Mouse (Mus musculus) hindbrain, embryonic 12.5 days (tissue): ENCODE results near the gene Vars. TPM values are rescaled to one million over a fixed set of nuclear protein-coding genes. Genes with fewer than 3 reads are reported as not detected.
"Not testable (repeated sequence)": the region's sequence is repeated elsewhere in the genome, so short reads cannot be mapped to it uniquely, and the experiment has no call there.

Experiments used
- ATAC-seq: fragments of 200-750 bp; cut with Nextera tagmentation; 2 replicates; pipeline ENCODE4 v1.8.0; 2017; ENCODE audit warnings: moderate TSS enrichment; ENCODE audit not compliant: low FRiP score
- H3K27ac ChIP-seq: fragments of 300-500 bp; sonication (generic); 2 replicates; pipeline ENCODE4 v1.5.1; 2016; ENCODE audit warnings: mild to moderate bottlenecking
- H3K27me3 ChIP-seq: fragments of 300-500 bp; sonication (generic); 2 replicates; pipeline ENCODE4 v1.6.1; 2016; ENCODE audit warnings: mild to moderate bottlenecking
- H3K36me3 ChIP-seq: fragments of 300-500 bp; sonication (generic); 2 replicates; pipeline ENCODE4 v1.6.1; 2016; ENCODE audit warnings: mild to moderate bottlenecking
- H3K4me1 ChIP-seq: fragments of 300-500 bp; sonication (generic); 2 replicates; pipeline ENCODE4 v1.6.1; 2016
- H3K4me2 ChIP-seq: fragments of 300-500 bp; sonication (generic); replicated peaks from 2 replicates; pipeline ENCODE4 v1.6.1; 2016; ENCODE audit warnings: mild to moderate bottlenecking
- H3K4me3 ChIP-seq: fragments of 300-500 bp; sonication (generic); 2 replicates; pipeline ENCODE4 v1.5.1; 2016; ENCODE audit warnings: mild to moderate bottlenecking
- H3K9ac ChIP-seq: fragments of 300-500 bp; sonication (generic); 2 replicates; pipeline ENCODE4 v1.6.1; 2016; ENCODE audit warnings: mild to moderate bottlenecking, moderate library complexity
- H3K9me3 ChIP-seq: fragments of 300-500 bp; sonication (generic); replicated peaks from 2 replicates; pipeline ENCODE4 v1.6.1; 2016; ENCODE audit warnings: mild to moderate bottlenecking
- WGBS: fragments of 180-500 bp; shearing (Covaris S2); methylation state at CpG from one replicate; pipeline ENCODE4 v1.1.7; 2016; 5-methylcytosine and 5-hydroxymethylcytosine counted together
- polyA plus RNA-seq: library from polyadenylated mRNA; unstranded; fragments of >200 nt; fragmentation: Nextera tagmentation; extraction: Ambion mirVana; gene quantifications from 2 replicates; pipeline ENCODE4 v1.2.1, GENCODE M21; 2016

Vars gene
- polyA plus RNA-seq, 1 experiment from 2014 or later: 110 TPM

GRCm38 (mm10) chr17:34997142-34997483 lies 3.7 kb upstream of the Vars start:
- H3K4me1 ChIP-seq: peaks cover 30% of the 10 kb centered on the region
- no peak overlapping the region for H3K4me3 ChIP-seq
- no peak overlapping the region for H3K27ac ChIP-seq
- WGBS: 86% methylated on average over 5 of the region's 5 CpGs
- H3K4me2 ChIP-seq: no peak overlapping the region
- ATAC-seq: no peak
- no peaks in the 10 kb centered on the region for H3K27me3 ChIP-seq
- no peaks in the 10 kb centered on the region for H3K9me3 ChIP-seq
- 0 out of 2 replicates have a peak, but pooled peaks cover 10% of the 10 kb centered on the region for H3K36me3 ChIP-seq
- no peak overlapping the region for H3K9ac ChIP-seq

GRCm38 (mm10) chr17:34998526-34999430 lies 2.0 kb upstream of the Vars start:
- Histone ChIP-seq H3K9me3 (no peaks in the 10 kb centered on the region), H3K4me1 (peaks cover 43% of the 10 kb centered on the region), H3K36me3 (0 out of 2 replicates have a peak, but pooled peaks cover 10% of the 10 kb centered on the region), H3K27ac (no peak overlapping the region), H3K9ac (no peak overlapping the region), H3K4me3 (0 out of 2 replicates have a peak overlapping the region, but pooled peaks have one; percentile 27), H3K27me3 (no peaks in the 10 kb centered on the region), H3K4me2 (peak overlapping the region; percentile 100; the same call in 1 of the 2 replicates)
- WGBS: 93% methylated on average over 15 of the region's 15 CpGs
- no peak for ATAC-seq

GRCm38 (mm10) chr17:34999871-35000716 lies 693 bp upstream of the Vars start:
- Histone ChIP-seq H3K4me2 (peak overlapping the region; percentile 100), H3K4me3 (peak overlapping the region; percentile 89), H3K36me3 (peaks cover 22% of the 10 kb centered on the region), H3K9ac (peak overlapping the region; percentile 96), H3K27ac (peak overlapping the region; percentile 92), H3K4me1 (peaks cover 43% of the 10 kb centered on the region)
- WGBS: 26% methylated on average over 30 of the region's 32 CpGs
- not testable (repeated sequence) for H3K9me3 ChIP-seq, H3K27me3 ChIP-seq, ATAC-seq

GRCm38 (mm10) chr17:35001452-35002152 lies 815 bp downstream of the Vars start:
- H3K4me1 ChIP-seq: peaks cover 43% of the 10 kb centered on the region
- H3K9ac ChIP-seq: peak overlapping the region; percentile 96
- peak overlapping the region; percentile 100 for H3K4me2 ChIP-seq
- H3K9me3 ChIP-seq: no peaks in the 10 kb centered on the region
- peak overlapping the region; percentile 89 for H3K4me3 ChIP-seq
- H3K36me3 ChIP-seq: peaks cover 34% of the 10 kb centered on the region
- 1% methylated on average over 35 of the region's 35 CpGs for WGBS
- peak; percentile 9; the same call in 1 of the 2 replicates for ATAC-seq
- peak overlapping the region; percentile 92 for H3K27ac ChIP-seq
- no peaks in the 10 kb centered on the region for H3K27me3 ChIP-seq

- Histone ChIP-seq H3K4me3 (peak overlapping the region; percentile 89), H3K9me3 (no peaks in the 10 kb centered on the region), H3K4me2 (peak overlapping the region; percentile 100), H3K36me3 (peaks cover 40% of the 10 kb centered on the region), H3K27ac (peak overlapping the region; percentile 92), H3K27me3 (no peaks in the 10 kb centered on the region), H3K4me1 (peaks cover 41% of the 10 kb centered on the region), H3K9ac (peak overlapping the region; percentile 96)
- no peak for ATAC-seq
- WGBS: 14% methylated on average over 12 of the region's 12 CpGs
Measured at GRCm38 (mm10) chr17:35002153-35002865, 1.5 kb downstream of the Vars start.

- peak overlapping the region; percentile 96; the same call in 1 of the 2 replicates for H3K9ac ChIP-seq
- no peak for ATAC-seq
- no peak overlapping the region for H3K4me3 ChIP-seq
- H3K27me3 ChIP-seq: no peaks in the 10 kb centered on the region
- 80% methylated on average over 9 of the region's 9 CpGs for WGBS
- H3K27ac ChIP-seq: no peak overlapping the region
- peak overlapping the region; percentile 100 for H3K4me2 ChIP-seq
- peaks cover 40% of the 10 kb centered on the region for H3K36me3 ChIP-seq
- H3K4me1 ChIP-seq: peaks cover 38% of the 10 kb centered on the region
- no peaks in the 10 kb centered on the region for H3K9me3 ChIP-seq
Measured at GRCm38 (mm10) chr17:35003022-35003838, 2.4 kb downstream of the Vars start.

- H3K36me3 ChIP-seq: peaks cover 50% of the 10 kb centered on the region
- no peak for ATAC-seq
- no peaks in the 10 kb centered on the region for H3K27me3 ChIP-seq
- WGBS: 94% methylated on average over 17 of the region's 17 CpGs
- no peak overlapping the region for H3K4me2 ChIP-seq
- H3K4me1 ChIP-seq: peaks cover 31% of the 10 kb centered on the region
- H3K9me3 ChIP-seq: no peaks in the 10 kb centered on the region
- H3K4me3 ChIP-seq: no peak overlapping the region
- H3K27ac ChIP-seq: no peak overlapping the region
- H3K9ac ChIP-seq: no peak overlapping the region
Measured at GRCm38 (mm10) chr17:35004075-35004717, 3.4 kb downstream of the Vars start.

- Histone ChIP-seq H3K9me3 (no peaks in the 10 kb centered on the region), H3K4me2 (no peak overlapping the region), H3K36me3 (peaks cover 60% of the 10 kb centered on the region), H3K27me3 (no peaks in the 10 kb centered on the region), H3K4me3 (no peak overlapping the region), H3K4me1 (peaks cover 21% of the 10 kb centered on the region), H3K9ac (peak overlapping the region; percentile 14; the same call in 1 of the 2 replicates), H3K27ac (no peak overlapping the region)
- ATAC-seq: no peak
- 94% methylated on average over 10 of the region's 10 CpGs for WGBS
Measured at GRCm38 (mm10) chr17:35005158-35005557, 4.4 kb downstream of the Vars start.

- not testable (repeated sequence) for H3K4me3 ChIP-seq, H3K27ac ChIP-seq, ATAC-seq, H3K9ac ChIP-seq, H3K4me2 ChIP-seq, H3K27me3 ChIP-seq, H3K9me3 ChIP-seq
- peaks cover 67% of the 10 kb centered on the region for H3K36me3 ChIP-seq
- over 99% methylated on average over 4 of the region's 5 CpGs for WGBS
- peaks cover 21% of the 10 kb centered on the region for H3K4me1 ChIP-seq
Measured at GRCm38 (mm10) chr17:35005902-35006301, 5.1 kb downstream of the Vars start.

GRCm38 (mm10) chr17:35007387-35007991 lies 6.7 kb downstream of the Vars start:
- no peak overlapping the region for H3K4me2 ChIP-seq
- H3K36me3 ChIP-seq: peaks cover 83% of the 10 kb centered on the region
- H3K4me1 ChIP-seq: peaks cover 10% of the 10 kb centered on the region
- H3K27me3 ChIP-seq: no peaks in the 10 kb centered on the region
- H3K9me3 ChIP-seq: no peaks in the 10 kb centered on the region
- no peak overlapping the region for H3K9ac ChIP-seq
- 96% methylated on average over 7 of the region's 7 CpGs for WGBS
- no peak overlapping the region for H3K27ac ChIP-seq
- H3K4me3 ChIP-seq: no peak overlapping the region
- ATAC-seq: no peak
